Mouse (Mus musculus): ENCODE measurements around the gene Pold1.
A peak's percentile ranks its signal among the peaks of the same experiment; 100 is the strongest.

Gene Pold1

GRCm38 (mm10) chr7:44546274-44546673, 2.4 kb downstream of the Pold1 start:
- no peak for DNase-seq (ENCODE audit: low read depth)

GRCm38 (mm10) chr7:44543071-44543470, 5.6 kb downstream of the Pold1 start:
- DNase-seq (ENCODE audit: low read depth), result no peak

GRCm38 (mm10) chr7:44542555-44542954, 6.1 kb downstream of the Pold1 start:
- no peak for DNase-seq (ENCODE audit: low read depth)

GRCm38 (mm10) chr7:44538756-44539624, 9.7 kb downstream of the Pold1 start:
- DNase-seq (ENCODE audit: low read depth), result no peak

- DNase-seq (ENCODE audit: low read depth), result no peak
These were observed 11.2 kb downstream of the Pold1 start for GRCm38 (mm10) chr7:44537496-44537895.

GRCm38 (mm10) chr7:44537009-44537408, 11.6 kb downstream of the Pold1 start:
- DNase-seq (ENCODE audit: low read depth), result no peak

GRCm38 (mm10) chr7:44536590-44536968, 12.1 kb downstream of the Pold1 start:
- DNase-seq (ENCODE audit: low read depth), result no peak

- DNase-seq (ENCODE audit: low read depth), result no peak
These were observed 12.7 kb downstream of the Pold1 start for GRCm38 (mm10) chr7:44535657-44536589.

- DNase-seq (ENCODE audit: low read depth), result no peak
These were observed 13.8 kb downstream of the Pold1 start for GRCm38 (mm10) chr7:44534656-44535441.

GRCm38 (mm10) chr7:44534242-44534641, 14.4 kb downstream of the Pold1 start:
- no peak for DNase-seq (ENCODE audit: low read depth)

- no peak for DNase-seq (ENCODE audit: low read depth)
These were observed 15.0 kb downstream of the Pold1 start for GRCm38 (mm10) chr7:44533746-44534045.

- no peak for DNase-seq (ENCODE audit: low read depth)
These were observed 15.5 kb downstream of the Pold1 start for GRCm38 (mm10) chr7:44532918-44533745.

GRCm38 (mm10) chr7:44531946-44532732, 16.5 kb downstream of the Pold1 start, which contains the start of gene Spib:
TSS of gene Spib (minus strand) at chr7:44532071.
- DNase-seq (ENCODE audit: low read depth), result no peak

GRCm38 (mm10) chr7:44531207-44531606, 17.4 kb downstream of the Pold1 start:
- DNase-seq (ENCODE audit: low read depth), result no peak

- no peak for DNase-seq (ENCODE audit: low read depth)
These were observed 18.1 kb downstream of the Pold1 start for GRCm38 (mm10) chr7:44530507-44530906.

- DNase-seq (ENCODE audit: low read depth), result no peak
These were observed 19.1 kb downstream of the Pold1 start for GRCm38 (mm10) chr7:44529518-44529917.

- peak; percentile 76 for DNase-seq (ENCODE audit: low read depth)
These were observed 20.9 kb downstream of the Pold1 start for GRCm38 (mm10) chr7:44527483-44528398.

- DNase-seq (ENCODE audit: low read depth), result no peak
These were observed 22.1 kb downstream of the Pold1 start for GRCm38 (mm10) chr7:44526414-44527154.
